Comparison of ENCODE assay signal across 9 mouse cellular contexts in genomic region chr1:39906921-39907320, GRCm38 (mm10). TPM values are rescaled to one million over a fixed set of nuclear protein-coding genes. Genes with fewer than 3 reads are reported as not detected.
DNase-seq lines count a peak whose midpoint lies in the region; ATAC-seq and TF ChIP-seq lines count a peak whose summit lies in the region.
"Had no signal": no experiment of that assay in that cellular context is flagged by ENCODE, and none has a peak within 500 bp of the region (broad histone marks: within the 10 kb centered on the region; RNA-seq: fewer than 3 reads in every experiment).

No protein-coding gene starts in this region.

- no peak for TF ChIP-seq POLR2A in cerebellum, adult 2 months (IDR thresholded peaks at IDR 0.05; ENCODE audit: borderline replicate concordance, insufficient read depth, low read length)

- ATAC-seq in embryonic facial prominence, embryonic 13.5 days (ENCODE audit: insufficient number of reproducible peaks, insufficient read depth, low FRiP score, low TSS enrichment, low read depth): no peak
- ATAC-seq in lung, postnatal 0 days: no peak
- no peak for ATAC-seq in forebrain, embryonic 16.5 days
- no peak for ATAC-seq in neural tube, embryonic 13.5 days (ENCODE audit: low read depth)

- DNase-seq in embryonic facial prominence, embryonic 10.5 days (ENCODE audit: low spot score): no peak
- peak; percentile 46 for DNase-seq in lung, postnatal 0 days (ENCODE audit: low spot score)
- DNase-seq in lung, postnatal 36 days: no peak
- no peak for DNase-seq in ovary, adult 18-20 months (ENCODE audit: low spot score)
- no peak for DNase-seq in cerebellum, adult 2 months
- DNase-seq: liver, embryonic 13.5 days had no signal

- H3K27me3 ChIP-seq in embryonic facial prominence, embryonic 13.5 days: no peaks in the 10 kb centered on the region
- H3K27me3 ChIP-seq in embryonic facial prominence, embryonic 10.5 days (replicated peaks; ENCODE audit: low read depth, poor library complexity, severe bottlenecking): no peaks in the 10 kb centered on the region
- H3K27me3 ChIP-seq in lung, postnatal 0 days (replicated peaks; ENCODE audit: insufficient read depth, low read length): no peaks in the 10 kb centered on the region
- no peaks in the 10 kb centered on the region for H3K27me3 ChIP-seq in forebrain, embryonic 16.5 days (replicated peaks; ENCODE audit: control insufficient read depth, insufficient read depth, low read length)
- H3K27me3 ChIP-seq in neural tube, embryonic 13.5 days: no peaks in the 10 kb centered on the region
- H3K27me3 ChIP-seq in cerebellum, adult 2 months (ENCODE audit: control insufficient read depth, insufficient read depth, low read length): no peaks in the 10 kb centered on the region

- 58% methylated on average over 11 of the region's 11 CpGs for WGBS in embryonic facial prominence, embryonic 13.5 days
- 72% methylated on average over 11 of the region's 11 CpGs for WGBS in embryonic facial prominence, embryonic 10.5 days
- WGBS in lung, postnatal 0 days: 36% methylated on average over 11 of the region's 11 CpGs
- 63% methylated on average over 11 of the region's 11 CpGs for WGBS in forebrain, embryonic 16.5 days
- WGBS in neural tube, embryonic 13.5 days: 69% methylated on average over 11 of the region's 11 CpGs
- 31% methylated on average over 11 of the region's 11 CpGs for WGBS in cerebellum, adult 2 months

- H3K9me3 ChIP-seq in embryonic facial prominence, embryonic 13.5 days: no peaks in the 10 kb centered on the region
- no peaks in the 10 kb centered on the region for H3K9me3 ChIP-seq in embryonic facial prominence, embryonic 10.5 days
- H3K9me3 ChIP-seq in lung, postnatal 0 days (ENCODE audit: low read length): no peaks in the 10 kb centered on the region
- no peaks in the 10 kb centered on the region for H3K9me3 ChIP-seq in forebrain, embryonic 16.5 days (ENCODE audit: control insufficient read depth, low read length)
- H3K9me3 ChIP-seq in neural tube, embryonic 13.5 days: no peaks in the 10 kb centered on the region
- H3K9me3 ChIP-seq: liver, embryonic 13.5 days had no signal

- TF ChIP-seq EP300 in lung, postnatal 0 days (IDR thresholded peaks at IDR 0.05): no peak

- 0 out of 2 replicates have a peak overlapping the region, but pooled peaks have one; percentile 0 for H3K4me3 ChIP-seq in embryonic facial prominence, embryonic 13.5 days
- no peak overlapping the region for H3K4me3 ChIP-seq in embryonic facial prominence, embryonic 10.5 days
- H3K4me3 ChIP-seq in lung, postnatal 0 days (ENCODE audit: low read depth, low read length): no peak overlapping the region
- H3K4me3 ChIP-seq in forebrain, embryonic 16.5 days (replicated peaks; ENCODE audit: low read length): no peak overlapping the region; the same call in 1 of the 2 replicates
- H3K4me3 ChIP-seq in neural tube, embryonic 13.5 days: no peak overlapping the region
- H3K4me3 ChIP-seq in cerebellum, adult 2 months (replicated peaks; ENCODE audit: insufficient read depth, low read depth, low read length): no peak overlapping the region
- H3K4me3 ChIP-seq: liver, embryonic 13.5 days had no signal

- peaks cover 51% of the 10 kb centered on the region for H3K36me3 ChIP-seq in embryonic facial prominence, embryonic 13.5 days
- H3K36me3 ChIP-seq in embryonic facial prominence, embryonic 10.5 days (replicated peaks): peaks cover 91% of the 10 kb centered on the region
- H3K36me3 ChIP-seq in lung, postnatal 0 days (ENCODE audit: insufficient read depth, low read length): no peaks in the 10 kb centered on the region
- peaks cover 3% of the 10 kb centered on the region for H3K36me3 ChIP-seq in forebrain, embryonic 16.5 days (ENCODE audit: control insufficient read depth, insufficient read depth)
- H3K36me3 ChIP-seq in neural tube, embryonic 13.5 days: peaks cover 41% of the 10 kb centered on the region

- TF ChIP-seq CTCF in lung, postnatal 0 days (IDR thresholded peaks at IDR 0.05): no peak
- no peak for TF ChIP-seq CTCF in cerebellum, adult 2 months (IDR thresholded peaks at IDR 0.05; ENCODE audit: borderline replicate concordance, insufficient read depth, low read depth, low read length)

- no peak overlapping the region for H3K4me2 ChIP-seq in embryonic facial prominence, embryonic 13.5 days
- H3K4me2 ChIP-seq in lung, postnatal 0 days (replicated peaks; ENCODE audit: low read depth, low read length): 0 out of 2 replicates have a peak overlapping the region, but pooled peaks have one; percentile 11
- peak overlapping the region; percentile 20 for H3K4me2 ChIP-seq in forebrain, embryonic 16.5 days (ENCODE audit: low read length)
- H3K4me2 ChIP-seq in neural tube, embryonic 13.5 days: peak overlapping the region; percentile 22
- H3K4me2 ChIP-seq: liver, embryonic 13.5 days had no signal

- H3K4me1 ChIP-seq in embryonic facial prominence, embryonic 13.5 days: peaks cover 65% of the 10 kb centered on the region
- H3K4me1 ChIP-seq in embryonic facial prominence, embryonic 10.5 days: peaks cover 69% of the 10 kb centered on the region
- peaks cover 23% of the 10 kb centered on the region; the same call in 1 of the 2 replicates for H3K4me1 ChIP-seq in lung, postnatal 0 days (ENCODE audit: insufficient read depth, low read depth, low read length)
- H3K4me1 ChIP-seq in forebrain, embryonic 16.5 days (replicated peaks; ENCODE audit: control insufficient read depth, insufficient read depth, low read length): peaks cover 77% of the 10 kb centered on the region
- peaks cover 89% of the 10 kb centered on the region for H3K4me1 ChIP-seq in neural tube, embryonic 13.5 days (replicated peaks)
- peaks cover 27% of the 10 kb centered on the region for H3K4me1 ChIP-seq in cerebellum, adult 2 months (ENCODE audit: control insufficient read depth, insufficient read depth, low read length)

- 0 out of 2 replicates have a peak overlapping the region, but pooled peaks have one; percentile 16 for H3K27ac ChIP-seq in embryonic facial prominence, embryonic 13.5 days
- no peak overlapping the region for H3K27ac ChIP-seq in embryonic facial prominence, embryonic 10.5 days (replicated peaks)
- H3K27ac ChIP-seq in lung, postnatal 0 days (ENCODE audit: low read length): no peak overlapping the region
- H3K27ac ChIP-seq in forebrain, embryonic 16.5 days (ENCODE audit: low read length): no peak overlapping the region
- no peak overlapping the region for H3K27ac ChIP-seq in neural tube, embryonic 13.5 days (replicated peaks)
- no peak overlapping the region for H3K27ac ChIP-seq in cerebellum, adult 2 months (ENCODE audit: insufficient read depth, low read length)
- H3K27ac ChIP-seq: liver, embryonic 13.5 days had no signal

- no peak overlapping the region for H3K9ac ChIP-seq in embryonic facial prominence, embryonic 13.5 days
- H3K9ac ChIP-seq in lung, postnatal 0 days (replicated peaks; ENCODE audit: low read depth): no peak overlapping the region
- 0 out of 2 replicates have a peak overlapping the region, but pooled peaks have one; percentile 8 for H3K9ac ChIP-seq in forebrain, embryonic 16.5 days (replicated peaks; ENCODE audit: low read depth, low read length)
- no peak overlapping the region for H3K9ac ChIP-seq in neural tube, embryonic 13.5 days
- H3K9ac ChIP-seq: liver, embryonic 13.5 days had no signal

RNA-seq across cellular contexts. Expression of gene Map4k4, which starts 6.2 kb away (rescaled TPM):
- polyA plus RNA-seq in embryonic facial prominence, embryonic 13.5 days (2015; fragmentation: Nextera tagmentation; extraction: Ambion mirVana): 42.8 and 56.6 TPM in 2 replicates
- 37.6 and 41.4 TPM in 2 replicates for polyA plus RNA-seq in embryonic facial prominence, embryonic 10.5 days (2016; fragmentation: Nextera tagmentation; extraction: Ambion mirVana)
- 21.2 and 21.5 TPM in 2 replicates for polyA plus RNA-seq in lung, postnatal 0 days (2015; fragmentation: Nextera tagmentation; extraction: Ambion mirVana)
- polyA plus RNA-seq in forebrain, embryonic 16.5 days (2015; fragmentation: Nextera tagmentation; extraction: Ambion mirVana): 38.5 and 49.5 TPM in 2 replicates
- 49.0 and 56.3 TPM in 2 replicates for polyA plus RNA-seq in neural tube, embryonic 13.5 days (2015; fragmentation: Nextera tagmentation; extraction: Ambion mirVana)
- 166 and 168 TPM in 2 replicates for polyA plus RNA-seq in cerebellum, adult 2 months (2012; rRNA removed)
